Comparison of ENCODE assay signal across 9 mouse cellular contexts in genomic region chr19:12722308-12722707, GRCm38 (mm10). TPM values are rescaled to one million over a fixed set of nuclear protein-coding genes. Genes with fewer than 3 reads are reported as not detected.
DNase-seq lines count a peak whose midpoint lies in the region; ATAC-seq and TF ChIP-seq lines count a peak whose summit lies in the region.
"Had no signal": no experiment of that assay in that cellular context is flagged by ENCODE, and none has a peak within 500 bp of the region (broad histone marks: within the 10 kb centered on the region; RNA-seq: fewer than 3 reads in every experiment).

No protein-coding gene starts in this region.

- no peak overlapping the region for H3K27ac ChIP-seq in heart, adult 2 months
- no peak overlapping the region for H3K27ac ChIP-seq in heart, embryonic 10.5 days
- H3K27ac ChIP-seq in liver, postnatal 0 days (ENCODE audit: low read depth), result no peak overlapping the region
- H3K27ac ChIP-seq: heart, embryonic 13.5 days had no signal

- no peaks in the 10 kb centered on the region for H3K27me3 ChIP-seq in heart, adult 2 months (ENCODE audit: control insufficient read depth, insufficient read depth, low read length)
- no peaks in the 10 kb centered on the region for H3K27me3 ChIP-seq in heart, embryonic 10.5 days (ENCODE audit: insufficient read depth, poor library complexity, severe bottlenecking)
- no peaks in the 10 kb centered on the region for H3K27me3 ChIP-seq in liver, postnatal 0 days (ENCODE audit: insufficient read depth, low read length)
- H3K27me3 ChIP-seq: heart, embryonic 13.5 days had no signal

- DNase-seq in heart, adult 2 months, result peak; percentile 33 to 63
- DNase-seq in heart, embryonic 10.5 days (ENCODE audit: low spot score), result no peak
- peak; percentile 6 to 35 for DNase-seq in urinary bladder, postnatal 36 days (ENCODE audit: low spot score in 2 of 2)
- no peak for DNase-seq in urinary bladder, postnatal 10 days (ENCODE audit: low spot score)
- peak; percentile 8 for DNase-seq in embryo, embryonic 11 days
- peak; percentile 39 for DNase-seq in liver, postnatal 0 days
- DNase-seq in thymus, postnatal 14 days, result peak; percentile 41

- peak; percentile 70 for TF ChIP-seq CTCF in heart, adult 2 months (IDR thresholded peaks at IDR 0.05)
- TF ChIP-seq CTCF in liver, postnatal 0 days (IDR thresholded peaks at IDR 0.05; ENCODE audit: low read depth), result peak; percentile 49

- H3K36me3 ChIP-seq in heart, adult 2 months (ENCODE audit: control insufficient read depth, insufficient read depth, low read length), result no peaks in the 10 kb centered on the region
- no peaks in the 10 kb centered on the region for H3K36me3 ChIP-seq in heart, embryonic 10.5 days
- no peaks in the 10 kb centered on the region for H3K36me3 ChIP-seq in liver, postnatal 0 days (replicated peaks; ENCODE audit: insufficient read depth, low read length)
- H3K36me3 ChIP-seq: heart, embryonic 13.5 days had no signal

- no peaks in the 10 kb centered on the region for H3K9me3 ChIP-seq in heart, embryonic 10.5 days
- H3K9me3 ChIP-seq in liver, postnatal 0 days (ENCODE audit: low read length), result no peaks in the 10 kb centered on the region
- H3K9me3 ChIP-seq: heart, embryonic 13.5 days had no signal

- no peaks in the 10 kb centered on the region for H3K79me2 ChIP-seq in heart, adult 2 months (replicated peaks; ENCODE audit: control insufficient read depth, insufficient read depth, low read length)

- H3K4me1 ChIP-seq in heart, adult 2 months (ENCODE audit: control insufficient read depth, insufficient read depth, low read length), result no peaks in the 10 kb centered on the region
- H3K4me1 ChIP-seq in heart, embryonic 10.5 days, result no peaks in the 10 kb centered on the region
- H3K4me1 ChIP-seq in liver, postnatal 0 days (ENCODE audit: insufficient read depth), result no peaks in the 10 kb centered on the region
- H3K4me1 ChIP-seq: heart, embryonic 13.5 days had no signal

- 53% methylated on average over 2 of the region's 3 CpGs for WGBS in heart, adult 2 months
- WGBS in heart, embryonic 10.5 days, result 66% methylated on average over 3 of the region's 3 CpGs
- 50% methylated on average over 2 of the region's 3 CpGs for WGBS in liver, postnatal 0 days (ENCODE audit: insufficient replicate concordance)

- H3K9ac ChIP-seq in heart, adult 2 months (ENCODE audit: low read depth, low read length), result no peak overlapping the region
- H3K9ac ChIP-seq in liver, postnatal 0 days (replicated peaks), result no peak overlapping the region
- H3K9ac ChIP-seq: heart, embryonic 13.5 days had no signal

- no peak for ATAC-seq in liver, postnatal 0 days
- ATAC-seq in erythroid progenitor cell, adult 5-6 weeks (replicated peaks; ENCODE audit: low FRiP score, poor library complexity, severe bottlenecking), result no peak

- TF ChIP-seq POLR2A in heart, adult 2 months (IDR thresholded peaks at IDR 0.05; ENCODE audit: insufficient read depth, low read depth, low read length), result no peak

- H3K4me2 ChIP-seq in liver, postnatal 0 days (ENCODE audit: low read depth, low read length), result no peak overlapping the region
- H3K4me2 ChIP-seq: heart, embryonic 13.5 days had no signal

- no peak overlapping the region for H3K4me3 ChIP-seq in heart, adult 2 months
- H3K4me3 ChIP-seq in heart, embryonic 10.5 days, result no peak overlapping the region
- H3K4me3 ChIP-seq in liver, postnatal 0 days (ENCODE audit: low read depth, low read length), result no peak overlapping the region
- H3K4me3 ChIP-seq: heart, embryonic 13.5 days had no signal

- no peak for TF ChIP-seq EP300 in heart, adult 2 months (IDR thresholded peaks at IDR 0.05; ENCODE audit: insufficient read depth, low read depth, low read length)
- TF ChIP-seq EP300 in liver, postnatal 0 days (IDR thresholded peaks at IDR 0.05; ENCODE audit: low read depth), result no peak

- intact Hi-C loops in heart, adult 2 months (cut with DNase I), result loop anchor here (2.0 kb wide), 1 partner anchor 74 kb away; the partner anchor contains the start of genes Lpxn and Zfp91

RNA-seq across cellular contexts. Expression of gene Keg1, which starts 26.7 kb away (rescaled TPM):
- total RNA-seq in heart, adult 2 months (2021), result not detected
- polyA plus RNA-seq in heart, adult 2 months (2012; rRNA removed), result 0.10 TPM in 1 of 2 replicates, not detected in the other
- polyA plus RNA-seq in heart, embryonic 10.5 days (2016; fragmentation: Nextera tagmentation; extraction: Ambion mirVana), result not detected in 2 replicates
- polyA plus RNA-seq in liver, postnatal 0 days (2015; fragmentation: Nextera tagmentation; extraction: Ambion mirVana), result 16.3 and 20.3 TPM in 2 replicates
- total RNA-seq in erythroid progenitor cell, adult 5-6 weeks (2015; ENCODE audit: low replicate concordance), result not detected in 2 replicates
- not detected in 2 replicates for total RNA-seq in erythroid progenitor cell, adult 5-6 weeks (2017; ENCODE audit: low replicate concordance)
- polyA plus RNA-seq: heart, embryonic 13.5 days had no signal

RNA-seq across cellular contexts. Expression of gene Cntf, which starts 43.1 kb away (rescaled TPM):
- 1 to 10 TPM in 1 of 2 experiments, under 1 TPM in 1; 0.84 to 1.5 TPM for total RNA-seq in heart, adult 2 months (2021)
- polyA plus RNA-seq in heart, adult 2 months (2012; rRNA removed), result 3.1 and 5.8 TPM in 2 replicates
- polyA plus RNA-seq in heart, embryonic 10.5 days (2016; fragmentation: Nextera tagmentation; extraction: Ambion mirVana), result 0.70 and 1.1 TPM in 2 replicates
- 0.23 and 0.52 TPM in 2 replicates for polyA plus RNA-seq in liver, postnatal 0 days (2015; fragmentation: Nextera tagmentation; extraction: Ambion mirVana)
- total RNA-seq in erythroid progenitor cell, adult 5-6 weeks (2015; ENCODE audit: low replicate concordance), result 6.7 and 20.2 TPM in 2 replicates
- total RNA-seq in erythroid progenitor cell, adult 5-6 weeks (2017; ENCODE audit: low replicate concordance), result 3.6 and 5.0 TPM in 2 replicates

RNA-seq across cellular contexts. Expression of gene Olfr1443, which starts 44.4 kb away (rescaled TPM):
- total RNA-seq in heart, adult 2 months (2021), result not detected
- polyA plus RNA-seq in heart, adult 2 months (2012; rRNA removed), result not detected in 2 replicates
- not detected in 2 replicates for polyA plus RNA-seq in heart, embryonic 10.5 days (2016; fragmentation: Nextera tagmentation; extraction: Ambion mirVana)
- not detected in 2 replicates for polyA plus RNA-seq in liver, postnatal 0 days (2015; fragmentation: Nextera tagmentation; extraction: Ambion mirVana)
- not detected in 2 replicates for total RNA-seq in erythroid progenitor cell, adult 5-6 weeks (2015; ENCODE audit: low replicate concordance)
- total RNA-seq in erythroid progenitor cell, adult 5-6 weeks (2017; ENCODE audit: low replicate concordance), result not detected in 2 replicates
- polyA plus RNA-seq: heart, embryonic 13.5 days had no signal

RNA-seq across cellular contexts. Expression of gene Olfr1442, which starts 52.1 kb away (rescaled TPM):
- total RNA-seq in heart, adult 2 months (2021), result not detected
- not detected in 2 replicates for polyA plus RNA-seq in heart, adult 2 months (2012; rRNA removed)
- polyA plus RNA-seq in heart, embryonic 10.5 days (2016; fragmentation: Nextera tagmentation; extraction: Ambion mirVana), result not detected in 2 replicates
- polyA plus RNA-seq in liver, postnatal 0 days (2015; fragmentation: Nextera tagmentation; extraction: Ambion mirVana), result not detected in 2 replicates
- total RNA-seq in erythroid progenitor cell, adult 5-6 weeks (2015; ENCODE audit: low replicate concordance), result not detected in 2 replicates
- total RNA-seq in erythroid progenitor cell, adult 5-6 weeks (2017; ENCODE audit: low replicate concordance), result 0.23 TPM in 1 of 2 replicates, not detected in the other
- polyA plus RNA-seq: heart, embryonic 13.5 days had no signal

Comparison
In these comparisons a context has a peak if more than half of its experiments do, and no peak if none do; other contexts are left out.
1. DNase-seq: peak in heart, adult 2 months (2 of 2), urinary bladder, postnatal 36 days (2 of 2), embryo, embryonic 11 days (single experiment), liver, postnatal 0 days (single experiment) and thymus, postnatal 14 days (single experiment); none in heart, embryonic 10.5 days (single experiment) and urinary bladder, postnatal 10 days (single experiment).
2. RNA of gene Keg1, which starts 26.7 kb away (polyA plus RNA-seq): 16.3 to 20.3 TPM in liver, postnatal 0 days; 0.10 TPM in heart, adult 2 months and not detected in heart, embryonic 10.5 days; every median in the first group is over 10 times any median in the second.